Mouse (Mus musculus) lung, adult 18-20 months (tissue): ENCODE measurements around the gene Lrmda.
"Not testable (repeated sequence)": the region's sequence is repeated elsewhere in the genome, so short reads cannot be mapped to it uniquely, and the experiment has no call there.

ENCODE experiments used
- DNase-seq, 2 experiments: peaks; one replicate each; pipeline ENCODE4 v3.0.0; 2022; ENCODE audit warnings: mixed read lengths in 2 of 2

Gene Lrmda

GRCm38 (mm10) chr14:22530706-22531105, 511.2 kb downstream of the Lrmda start:
- no peak for DNase-seq

DNA sequence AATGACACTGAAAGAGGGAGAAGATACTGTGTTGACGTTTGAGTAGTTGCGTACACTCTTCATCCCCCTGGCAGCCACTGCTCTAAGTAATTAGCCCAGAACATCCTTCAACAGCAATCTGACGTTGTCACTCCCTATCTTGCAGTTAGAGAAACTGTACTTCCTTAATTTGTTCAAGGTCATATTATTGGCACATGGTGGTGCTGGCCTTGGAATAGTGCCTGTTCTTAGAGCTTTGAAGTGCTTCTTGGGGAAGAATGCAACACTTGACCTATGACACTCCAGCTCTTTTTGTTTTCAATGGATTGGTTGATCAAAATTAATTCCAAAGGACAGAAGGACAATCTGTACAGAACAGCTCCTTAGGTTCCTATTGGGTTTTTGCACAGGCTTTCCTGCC, 514.0 kb downstream of the Lrmda start:
- peak; percentile 5 to 43 for DNase-seq

DNA sequence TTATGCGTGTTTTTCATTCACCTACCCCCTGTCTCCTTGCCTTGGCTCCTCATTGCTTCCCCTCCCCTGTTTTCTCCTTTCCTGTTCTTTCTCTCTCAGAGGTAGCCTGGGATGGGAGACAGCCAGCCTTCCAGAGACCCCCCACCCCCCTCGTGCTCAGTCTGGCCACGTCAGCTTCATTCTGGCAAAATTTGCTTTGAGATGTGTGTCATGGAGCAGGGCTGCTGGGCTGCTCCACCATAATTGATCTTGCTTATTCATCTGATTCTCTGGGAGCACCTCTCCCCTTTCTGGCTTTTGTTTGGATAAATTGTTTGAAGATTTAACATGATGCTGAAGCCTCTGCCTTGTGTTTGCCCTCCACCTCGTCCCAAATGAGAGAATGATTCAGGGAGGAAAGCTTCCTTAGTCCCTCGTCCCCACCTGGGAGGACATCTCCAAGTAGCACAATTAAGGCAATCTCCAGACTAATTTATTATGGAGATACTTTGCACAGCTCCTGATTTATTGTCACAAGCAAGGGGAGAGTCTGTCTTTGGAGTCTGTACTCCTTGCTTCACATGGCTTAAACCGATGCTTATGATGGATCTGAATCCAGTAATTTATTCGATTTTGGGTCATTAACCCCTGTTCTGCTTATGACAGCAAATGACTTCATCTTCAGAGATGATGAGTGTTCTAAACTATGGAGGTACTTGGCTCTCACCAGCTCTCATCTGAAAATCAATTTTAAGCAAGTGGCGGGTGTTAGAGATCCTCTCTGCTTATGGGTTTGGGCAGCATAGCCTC, 526.6 kb downstream of the Lrmda start:
- DNase-seq = no peak

- no peak for DNase-seq
Observed at GRCm38 (mm10) chr14:22546676-22546984, 527.1 kb downstream of the Lrmda start.

- DNase-seq = no peak
Observed at GRCm38 (mm10) chr14:22548286-22548685, 528.8 kb downstream of the Lrmda start.

- no peak for DNase-seq
Observed at GRCm38 (mm10) chr14:22549166-22549565, 529.7 kb downstream of the Lrmda start.

GRCm38 (mm10) chr14:22552358-22552757, 532.8 kb downstream of the Lrmda start:
- no peak for DNase-seq

GRCm38 (mm10) chr14:22552841-22553240, 533.3 kb downstream of the Lrmda start:
- DNase-seq = no peak

DNA sequence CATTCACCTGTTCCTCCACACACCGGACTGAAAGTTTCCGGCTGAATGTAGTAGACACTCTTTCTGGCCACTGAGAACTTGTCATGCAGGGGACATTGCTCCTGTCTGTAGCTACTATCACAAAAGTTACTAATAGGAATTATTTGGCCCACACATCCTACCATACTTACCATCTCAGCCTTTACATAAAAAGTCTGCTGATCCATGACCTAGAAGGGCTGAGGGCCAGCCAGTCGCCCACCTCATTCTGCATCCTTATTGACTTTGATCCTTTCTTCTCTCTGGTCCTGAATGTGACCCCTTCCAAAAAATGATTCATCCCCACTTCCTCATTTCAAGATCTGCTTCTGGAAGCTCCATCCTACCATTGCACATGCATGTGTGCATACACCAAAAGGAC, 534.2 kb downstream of the Lrmda start:
- no peak for DNase-seq

GRCm38 (mm10) chr14:22572486-22572885, 553.0 kb downstream of the Lrmda start:
- DNase-seq = no peak

DNA sequence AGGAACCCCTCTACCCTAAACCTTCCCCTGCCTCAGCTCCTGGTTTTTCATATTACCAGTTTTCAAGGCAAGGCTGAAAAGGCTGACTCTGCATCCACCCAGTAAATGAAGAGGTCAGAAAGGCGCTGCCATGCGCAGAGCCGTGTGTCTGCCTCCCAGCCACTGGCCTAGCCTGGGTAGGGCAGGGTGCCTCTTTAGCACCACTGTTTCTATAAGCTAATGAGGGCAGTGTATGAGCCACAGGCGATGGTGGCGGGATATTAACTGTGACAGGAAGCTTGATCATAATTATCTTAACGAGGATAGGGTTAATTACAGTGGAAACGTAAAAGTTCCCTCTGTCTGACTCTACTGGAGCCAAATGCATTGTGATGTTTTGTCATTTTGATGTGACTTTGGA, 554.1 kb downstream of the Lrmda start:
- no peak for DNase-seq

DNA sequence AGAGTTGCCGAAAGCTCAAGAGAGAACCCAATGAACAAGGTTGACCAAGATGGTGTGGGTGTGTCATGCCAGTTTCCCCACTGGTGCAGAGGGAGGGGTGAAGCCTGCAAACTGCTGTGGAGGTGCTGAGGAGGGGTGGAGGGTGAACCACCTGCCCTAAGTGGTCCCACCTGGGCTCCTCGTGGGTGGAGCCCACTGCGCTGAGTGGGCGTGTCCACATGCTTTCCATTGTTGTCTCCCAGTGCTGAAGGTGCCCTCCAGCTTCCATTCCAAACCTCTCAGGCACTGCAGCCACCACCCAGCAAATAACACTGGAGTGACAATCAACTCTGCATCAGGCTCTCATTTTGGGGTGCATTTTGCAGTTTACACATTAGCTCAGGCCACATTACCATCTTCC, 554.5 kb downstream of the Lrmda start:
- DNase-seq = no peak

GRCm38 (mm10) chr14:22576441-22576840, 556.9 kb downstream of the Lrmda start:
- DNase-seq = no peak

GRCm38 (mm10) chr14:22577411-22578037, 558.0 kb downstream of the Lrmda start:
- no peak for DNase-seq

GRCm38 (mm10) chr14:22578224-22578623, 558.7 kb downstream of the Lrmda start:
- peak; percentile 81 to 83 for DNase-seq

DNA sequence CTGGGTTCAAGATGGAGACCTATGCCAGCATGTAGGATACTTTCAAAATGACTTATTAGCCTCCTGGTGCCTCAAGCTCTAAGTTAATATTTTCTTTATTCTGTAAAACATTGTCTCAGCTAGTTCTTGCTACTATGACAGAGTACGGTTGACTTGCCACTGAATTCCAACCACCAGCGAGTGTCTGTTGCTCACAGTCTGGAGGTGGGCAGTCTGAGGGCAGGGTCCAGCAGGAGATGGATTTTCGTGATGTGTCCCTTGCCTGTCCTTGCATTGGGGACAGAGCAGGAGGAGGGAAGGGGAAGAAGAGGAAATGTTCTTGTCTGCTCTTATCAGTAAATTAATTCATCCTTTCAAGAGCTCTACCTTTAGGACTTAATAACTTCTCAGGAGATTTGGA, 559.5 kb downstream of the Lrmda start:
- DNase-seq = no peak

DNA sequence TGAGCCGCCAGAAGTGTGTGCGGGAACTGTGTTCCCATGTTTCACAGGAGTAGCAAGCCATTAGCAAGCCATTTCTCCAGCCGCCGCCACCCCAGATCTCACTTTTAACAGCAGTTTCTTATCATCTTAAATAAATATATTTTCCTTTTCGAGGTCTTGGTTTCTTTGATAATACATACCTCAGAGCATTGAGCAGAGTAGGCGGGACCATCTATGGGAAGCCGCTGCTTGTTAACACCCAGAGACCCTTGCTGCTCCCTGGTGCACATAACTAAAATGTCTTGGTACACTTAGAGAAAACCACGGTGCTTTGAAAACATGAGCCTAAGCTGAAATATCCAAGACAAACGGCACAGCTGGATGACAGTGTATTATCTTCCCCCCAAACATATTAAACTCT, 562.6 kb downstream of the Lrmda start:
- DNase-seq = no peak

GRCm38 (mm10) chr14:22586281-22586680, 566.8 kb downstream of the Lrmda start:
- no peak for DNase-seq

DNA sequence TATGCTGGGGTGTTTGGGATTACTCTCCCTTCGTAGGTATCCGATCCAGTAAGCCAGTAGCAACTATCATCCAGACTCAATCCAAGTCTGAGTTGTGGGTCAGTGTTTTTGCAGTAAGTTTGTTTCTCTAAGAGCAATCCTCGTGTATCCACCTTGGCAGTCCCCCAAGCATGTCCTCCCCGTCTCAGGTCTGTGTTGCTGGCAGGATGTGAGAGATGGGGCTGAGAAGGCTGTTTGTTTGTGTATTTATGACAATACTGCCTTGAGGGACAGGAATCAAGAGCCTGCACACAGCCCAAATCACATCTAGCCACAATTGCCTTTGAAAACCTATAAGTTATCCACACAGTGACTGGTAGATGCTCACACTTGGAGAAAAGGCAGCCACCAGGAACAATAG, 567.3 kb downstream of the Lrmda start:
- no peak for DNase-seq

GRCm38 (mm10) chr14:22587285-22587957, 567.9 kb downstream of the Lrmda start:
- DNase-seq = peak in 1 of 2 experiments; percentile 34

GRCm38 (mm10) chr14:22587958-22588296, 568.4 kb downstream of the Lrmda start:
- DNase-seq = no peak

GRCm38 (mm10) chr14:22588394-22588793, 568.9 kb downstream of the Lrmda start:
- DNase-seq = not testable (repeated sequence)

DNA sequence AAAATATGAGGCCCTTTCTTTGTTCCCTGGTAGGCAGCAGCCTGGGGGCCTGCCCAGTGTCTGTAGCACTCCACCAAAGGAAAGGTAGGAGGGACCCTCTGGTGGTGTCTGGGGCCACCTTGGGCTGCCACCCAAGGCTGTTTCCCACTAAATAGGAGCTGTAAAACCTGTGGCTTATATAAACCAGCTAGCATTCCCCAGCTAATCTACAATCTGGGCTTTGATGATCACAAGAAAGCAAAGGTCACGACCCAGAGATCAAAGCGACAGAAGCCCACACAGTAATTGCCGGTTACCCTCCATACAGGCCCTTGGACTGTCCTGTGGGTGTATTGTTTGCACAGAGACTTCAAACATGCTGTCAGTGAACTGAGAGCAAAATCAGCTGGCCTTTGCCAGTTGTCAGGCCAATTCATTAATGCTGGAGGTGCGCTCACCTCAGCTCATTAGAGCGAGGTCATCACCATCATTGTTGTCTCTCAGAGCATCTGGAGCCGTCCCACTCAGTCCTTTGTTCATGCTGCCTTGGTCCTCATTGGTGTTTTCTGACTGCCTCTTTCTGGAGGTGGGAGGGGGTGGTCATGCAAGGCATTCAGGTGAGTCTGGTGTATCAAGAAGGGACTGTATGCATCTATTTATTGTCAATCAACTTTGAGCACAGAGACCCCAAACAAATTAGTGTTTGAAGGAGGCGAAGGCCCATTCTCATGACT, 570.1 kb downstream of the Lrmda start:
- DNase-seq = no peak

DNA sequence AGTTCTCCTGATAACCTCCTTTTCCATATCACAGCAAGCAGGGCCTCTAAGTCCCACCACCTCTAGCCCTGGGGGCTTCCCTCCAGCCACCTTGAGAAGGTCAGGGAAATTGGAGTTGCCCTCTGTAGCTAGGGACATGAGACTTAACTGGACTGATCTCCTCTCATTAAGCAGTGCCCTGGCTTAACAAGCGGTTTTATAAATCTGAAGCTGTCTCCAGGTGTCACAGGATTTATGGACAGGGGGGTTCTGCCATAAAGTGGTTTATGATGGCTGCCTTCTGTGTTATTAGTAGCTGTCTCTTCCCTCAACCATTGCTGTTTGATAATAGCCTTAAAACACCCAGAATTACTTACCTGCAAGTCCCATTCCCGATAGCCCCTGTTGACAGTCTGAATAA, 571.7 kb downstream of the Lrmda start:
- DNase-seq = no peak
